ENCODE assay signal across 9 mouse cellular contexts in genomic region chr13:43332591-43332990, GRCm38 (mm10). TPM values are rescaled to one million over a fixed set of nuclear protein-coding genes. Genes with fewer than 3 reads are reported as not detected.
DNase-seq lines count a peak whose midpoint lies in the region; ATAC-seq and TF ChIP-seq lines count a peak whose summit lies in the region.
"Had no signal": no experiment of that assay in that cellular context is flagged by ENCODE, and none has a peak within 500 bp of the region (broad histone marks: within the 10 kb centered on the region; RNA-seq: fewer than 3 reads in every experiment).

No protein-coding gene starts in this region.

- no peak overlapping the region for H3K27ac ChIP-seq in liver, embryonic 12.5 days
- H3K27ac ChIP-seq in liver, embryonic 14.5 days, result no peak overlapping the region
- no peak overlapping the region for H3K27ac ChIP-seq in forebrain, embryonic 16.5 days (ENCODE audit: low read length)
- H3K27ac ChIP-seq: macrophage had no signal

- TF ChIP-seq CTCF in brain, embryonic 14.5 days (IDR thresholded peaks at IDR 0.05; ENCODE audit: borderline replicate concordance, extremely low read depth, insufficient read depth, insufficient read length), result peak; percentile 32; the same call in 1 of the 2 replicates
- peak; percentile 49 for TF ChIP-seq CTCF in liver, embryonic 14.5 days (IDR thresholded peaks at IDR 0.05; ENCODE audit: low read depth)

- no peaks in the 10 kb centered on the region for H3K9me3 ChIP-seq in liver, embryonic 12.5 days (replicated peaks)
- H3K9me3 ChIP-seq in liver, embryonic 14.5 days (ENCODE audit: control insufficient read depth, low read length), result no peaks in the 10 kb centered on the region
- no peaks in the 10 kb centered on the region for H3K9me3 ChIP-seq in forebrain, embryonic 16.5 days (ENCODE audit: control insufficient read depth, low read length)

- no peak overlapping the region for H3K4me3 ChIP-seq in liver, embryonic 12.5 days
- no peak overlapping the region for H3K4me3 ChIP-seq in liver, embryonic 14.5 days (ENCODE audit: insufficient read depth in 1 of 2, low read depth in 2 of 2, low read length in 2 of 2)
- H3K4me3 ChIP-seq in forebrain, embryonic 16.5 days (replicated peaks; ENCODE audit: low read length), result no peak overlapping the region

- no peaks in the 10 kb centered on the region for H3K36me3 ChIP-seq in liver, embryonic 12.5 days
- H3K36me3 ChIP-seq in liver, embryonic 14.5 days (replicated peaks; ENCODE audit: control insufficient read depth, insufficient read depth, low read depth), result no peaks in the 10 kb centered on the region
- H3K36me3 ChIP-seq in forebrain, embryonic 16.5 days (ENCODE audit: control insufficient read depth, insufficient read depth), result no peaks in the 10 kb centered on the region

- H3K27me3 ChIP-seq in liver, embryonic 12.5 days (replicated peaks), result no peaks in the 10 kb centered on the region
- no peaks in the 10 kb centered on the region for H3K27me3 ChIP-seq in liver, embryonic 14.5 days (ENCODE audit: control insufficient read depth, insufficient read depth, low read length)
- H3K27me3 ChIP-seq in forebrain, embryonic 16.5 days (replicated peaks; ENCODE audit: control insufficient read depth, insufficient read depth, low read length), result no peaks in the 10 kb centered on the region

- no peak overlapping the region for H3K9ac ChIP-seq in liver, embryonic 12.5 days
- no peak overlapping the region for H3K9ac ChIP-seq in liver, embryonic 14.5 days (replicated peaks)
- H3K9ac ChIP-seq in forebrain, embryonic 16.5 days (replicated peaks; ENCODE audit: low read depth, low read length), result no peak overlapping the region

- peak; percentile 69 for DNase-seq in CD4-positive, CD25-positive, alpha-beta regulatory T cell, adult 2 months (ENCODE audit: low read depth, low spot score)
- peak; percentile 40 for DNase-seq in liver
- DNase-seq in brain, embryonic 14.5 days (ENCODE audit: low read depth), result peak; percentile 49
- DNase-seq in liver, embryonic 14.5 days (ENCODE audit: low read depth in 3 of 3, low spot score in 3 of 3), result peak in 2 of 3 experiments; percentile 6 to 10
- no peak for DNase-seq in urinary bladder, postnatal 25 days (ENCODE audit: low spot score)

- WGBS in liver, embryonic 12.5 days (ENCODE audit: insufficient replicate concordance), result 34% methylated on average over 7 of the region's 7 CpGs
- 26% methylated on average over 7 of the region's 7 CpGs for WGBS in liver, embryonic 14.5 days (ENCODE audit: insufficient replicate concordance)
- WGBS in forebrain, embryonic 16.5 days, result 48% methylated on average over 7 of the region's 7 CpGs

- TF ChIP-seq EP300 in liver, embryonic 14.5 days (IDR thresholded peaks at IDR 0.05; ENCODE audit: low read depth), result no peak

- no peak for ATAC-seq in CD4-positive, CD25-positive, alpha-beta regulatory T cell, adult 4 months
- no peak for ATAC-seq in liver, embryonic 12.5 days
- ATAC-seq in liver, embryonic 14.5 days (ENCODE audit: insufficient read depth), result no peak
- ATAC-seq in forebrain, embryonic 16.5 days, result no peak

- no peaks in the 10 kb centered on the region for H3K4me1 ChIP-seq in liver, embryonic 12.5 days
- no peaks in the 10 kb centered on the region for H3K4me1 ChIP-seq in liver, embryonic 14.5 days (replicated peaks; ENCODE audit: control insufficient read depth in 2 of 2, insufficient read depth in 2 of 2, low read length in 1 of 2)
- H3K4me1 ChIP-seq in forebrain, embryonic 16.5 days (replicated peaks; ENCODE audit: control insufficient read depth, insufficient read depth, low read length), result no peaks in the 10 kb centered on the region

- no peak for TF ChIP-seq POLR2A in brain, embryonic 14.5 days (IDR thresholded peaks at IDR 0.05; ENCODE audit: borderline replicate concordance, extremely low read depth, insufficient read depth, insufficient read length, poor library complexity, severe bottlenecking)

- H3K4me2 ChIP-seq in liver, embryonic 12.5 days, result no peak overlapping the region
- no peak overlapping the region for H3K4me2 ChIP-seq in liver, embryonic 14.5 days (ENCODE audit: low read depth)
- no peak overlapping the region for H3K4me2 ChIP-seq in forebrain, embryonic 16.5 days (ENCODE audit: low read length)

RNA-seq across cellular contexts. Expression of gene Gfod1, which starts 28.6 kb away (rescaled TPM):
- 1 to 10 TPM; 1.8 to 4.2 TPM for polyA plus RNA-seq in CD4-positive, CD25-positive, alpha-beta regulatory T cell, adult 4 months (2017; shearing (Covaris generic))
- polyA plus RNA-seq in liver, embryonic 12.5 days (2016; fragmentation: Nextera tagmentation; extraction: Ambion mirVana), result 0.18 and 0.54 TPM in 2 replicates
- 5.6 and 9.8 TPM in 2 replicates for polyA plus RNA-seq in brain, embryonic 14.5 days (2012; rRNA removed)
- 0.41 and 0.50 TPM in 2 replicates for polyA plus RNA-seq in liver, embryonic 14.5 days (2012; rRNA removed)
- 0.20 and 0.42 TPM in 2 replicates for polyA plus RNA-seq in liver, embryonic 14.5 days (2014; fragmentation: Nextera tagmentation; extraction: Ambion mirVana)
- polyA plus RNA-seq in forebrain, embryonic 16.5 days (2015; fragmentation: Nextera tagmentation; extraction: Ambion mirVana), result 2.1 and 2.3 TPM in 2 replicates

RNA-seq across cellular contexts. Expression of gene Sirt5, which starts 32.7 kb away (rescaled TPM):
- polyA plus RNA-seq in CD4-positive, CD25-positive, alpha-beta regulatory T cell, adult 4 months (2017; shearing (Covaris generic)), result 10 to 100 TPM; 26.9 to 48.4 TPM
- polyA plus RNA-seq in liver, embryonic 12.5 days (2016; fragmentation: Nextera tagmentation; extraction: Ambion mirVana), result 8.1 TPM in 2 replicates
- polyA plus RNA-seq in brain, embryonic 14.5 days (2012; rRNA removed), result 21.3 and 24.0 TPM in 2 replicates
- polyA plus RNA-seq in liver, embryonic 14.5 days (2012; rRNA removed), result 2.9 and 3.0 TPM in 2 replicates
- polyA plus RNA-seq in liver, embryonic 14.5 days (2014; fragmentation: Nextera tagmentation; extraction: Ambion mirVana), result 4.1 and 4.4 TPM in 2 replicates
- polyA plus RNA-seq in forebrain, embryonic 16.5 days (2015; fragmentation: Nextera tagmentation; extraction: Ambion mirVana), result 38.7 TPM in 2 replicates
